Mouse (Mus musculus): Measurements from ENCODE around the gene Scgn. TPM values are rescaled to one million over a fixed set of nuclear protein-coding genes. Genes with fewer than 3 reads are reported as not detected.

Scgn gene
- total RNA-seq, 4 experiments from 2014 or later, result 0.51 to 1.7 (median 0.69) TPM

DNA sequence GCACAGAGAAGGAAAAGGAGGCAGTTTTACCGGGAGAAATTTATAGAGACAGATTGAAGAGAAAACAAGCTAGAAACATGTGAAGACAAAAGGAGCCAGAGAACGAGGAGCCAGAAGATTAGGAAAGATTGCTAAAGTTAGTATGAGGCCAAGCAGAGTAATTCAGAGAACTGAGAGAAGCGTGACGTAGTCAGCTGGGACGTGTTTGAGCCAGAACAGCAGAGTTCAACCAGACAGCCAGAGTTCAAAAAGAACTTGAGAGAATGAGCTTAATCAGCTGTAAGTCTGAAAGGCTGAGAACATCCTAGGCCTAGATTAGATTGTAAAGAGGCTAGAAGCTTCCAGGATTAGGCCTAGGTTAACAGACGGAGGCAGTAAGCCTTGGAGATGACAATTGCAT lies 50.7 kb downstream of the Scgn start:
- DNase-seq (ENCODE audit: low spot score in 2 of 2), result no peak

DNA sequence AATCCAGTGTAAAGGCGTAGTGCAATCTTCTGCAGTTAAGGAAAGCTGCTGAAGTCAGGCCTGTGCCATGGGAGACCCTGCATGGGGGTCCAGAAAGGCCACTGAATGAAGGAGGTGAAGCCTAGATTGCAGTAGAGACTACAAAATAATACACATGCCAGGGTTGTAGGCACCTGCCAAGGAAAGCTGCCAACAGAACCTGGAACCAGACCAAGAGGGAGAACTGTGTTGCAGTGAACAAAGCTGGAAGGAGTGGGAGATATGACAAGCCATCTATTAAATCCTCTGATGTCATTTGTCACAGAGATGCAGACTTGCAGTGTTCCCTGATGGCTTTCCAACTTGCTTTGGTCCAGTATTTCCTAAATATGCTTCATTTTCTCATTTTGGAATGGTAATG lies 52.3 kb downstream of the Scgn start:
- DNase-seq (ENCODE audit: low spot score in 2 of 2), result no peak

DNA sequence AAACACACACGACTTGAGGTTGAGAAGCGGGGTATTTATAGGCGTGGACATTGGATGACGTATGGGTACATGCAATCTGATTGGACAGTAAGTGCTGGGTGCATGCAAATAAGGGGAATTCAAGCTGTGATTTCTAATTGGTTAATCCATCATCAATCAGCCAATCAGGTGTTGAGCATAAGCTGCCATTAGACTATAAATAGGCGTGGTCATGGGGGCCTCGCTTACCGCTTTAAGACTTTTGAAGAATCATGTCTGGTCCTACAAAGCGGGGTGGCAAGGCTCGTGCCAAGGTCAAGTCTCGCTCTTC lies 56.8 kb downstream of the Scgn start, which contains the start of gene Hist1h2aa:
Gene Hist1h2aa (plus strand): TSS at position 252 of the 310 bp plus-strand sequence.
- DNase-seq (ENCODE audit: low spot score in 2 of 2), result no peak

DNA sequence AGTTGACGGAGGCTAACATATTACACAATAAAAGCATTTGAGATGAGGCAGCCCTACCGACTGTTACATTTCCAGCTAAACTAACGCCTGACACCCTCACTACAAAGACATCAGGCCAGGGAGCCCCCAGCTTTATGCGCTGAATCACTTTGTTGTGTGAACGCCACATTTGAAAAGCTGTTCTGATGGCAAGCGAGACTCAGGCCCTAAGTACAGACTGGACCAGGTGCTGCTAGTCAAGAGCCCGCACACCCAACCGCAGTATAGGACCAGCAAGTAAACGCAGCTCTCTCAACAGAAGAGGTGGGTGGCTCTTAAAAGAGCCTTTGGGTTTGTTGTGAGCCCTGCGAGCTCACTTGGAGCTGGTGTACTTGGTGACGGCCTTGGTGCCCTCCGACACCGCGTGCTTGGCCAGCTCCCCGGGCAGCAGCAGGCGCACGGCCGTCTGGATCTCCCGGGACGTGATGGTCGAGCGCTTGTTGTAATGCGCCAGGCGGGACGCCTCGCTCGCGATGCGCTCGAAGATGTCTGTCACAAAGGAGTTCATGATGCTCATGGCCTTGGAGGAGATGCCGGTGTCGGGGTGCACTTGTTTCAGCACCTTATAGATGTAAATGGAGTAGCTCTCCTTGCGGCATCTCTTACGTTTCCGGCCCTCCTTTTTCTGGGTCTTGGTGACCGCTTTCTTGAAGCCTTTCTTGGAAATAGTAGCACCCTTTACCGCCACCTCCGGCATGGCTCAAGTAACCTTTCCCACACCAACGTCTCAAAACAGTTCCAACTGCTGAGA lies 57.4 kb downstream of the Scgn start, which contains the start of gene Hist1h2ba:
Gene Hist1h2ba (minus strand): TSS at position 736 of the 790 bp plus-strand sequence.
- DNase-seq (ENCODE audit: low spot score in 2 of 2), result no peak

DNA sequence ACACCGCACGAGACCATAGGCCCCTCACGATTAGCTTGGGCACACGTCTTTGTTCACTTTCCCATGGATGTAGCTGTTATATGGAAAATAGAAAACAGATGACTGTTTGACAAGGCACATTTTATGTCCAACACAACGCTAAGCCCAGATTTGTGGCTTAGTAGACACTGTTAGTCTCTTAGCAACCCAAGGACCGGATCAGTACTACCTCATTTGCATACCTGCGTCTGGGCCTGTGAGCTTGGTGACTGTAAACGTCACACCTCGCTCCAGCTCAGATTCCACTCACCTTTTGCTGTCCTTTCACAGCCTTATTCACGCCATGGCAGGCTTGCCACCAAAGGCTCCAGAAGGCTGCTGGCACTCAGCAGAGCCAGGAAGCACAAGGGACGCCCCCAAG lies 60.1 kb downstream of the Scgn start:
- DNase-seq (ENCODE audit: low spot score in 2 of 2), result no peak

DNA sequence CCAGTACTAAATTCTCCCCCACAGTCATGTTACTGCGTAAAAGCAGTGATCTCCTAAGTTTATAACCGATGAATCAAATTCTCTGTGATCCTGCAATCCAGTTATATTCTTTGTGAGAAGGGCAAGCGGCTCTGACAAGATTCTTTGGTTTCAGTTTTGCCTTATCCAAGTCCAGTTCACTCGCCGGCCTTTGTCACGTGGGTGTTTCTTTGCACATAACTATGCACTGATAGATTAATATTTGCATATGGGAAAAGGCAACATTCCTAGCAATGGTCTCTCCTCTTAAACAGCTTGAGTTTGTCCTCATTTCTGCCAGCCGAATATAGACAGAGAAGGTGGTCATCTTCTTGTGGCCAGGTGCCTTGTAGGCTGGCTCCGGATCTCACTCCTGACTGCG lies 60.6 kb downstream of the Scgn start:
- no peak for DNase-seq (ENCODE audit: low spot score in 2 of 2)

DNA sequence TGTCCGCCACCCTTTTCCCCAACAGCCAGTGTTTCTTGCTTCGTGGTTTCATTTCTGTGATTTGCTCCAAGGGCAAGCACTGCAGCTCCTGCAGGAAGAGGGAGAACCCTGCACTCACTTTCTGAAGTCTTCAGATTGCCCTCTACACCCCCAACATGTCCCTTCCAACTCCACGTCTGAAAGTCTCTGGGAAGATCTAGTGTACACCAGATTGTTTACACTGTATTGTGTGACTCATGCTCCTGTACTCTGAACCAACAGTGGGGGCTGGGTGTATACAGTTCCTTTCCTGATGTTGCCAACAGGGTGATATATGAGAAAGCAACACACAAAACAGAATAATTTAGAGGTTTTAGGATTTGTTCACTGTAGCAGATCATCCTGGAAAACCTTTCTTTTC lies 62.4 kb downstream of the Scgn start:
- no peak for DNase-seq (ENCODE audit: low spot score in 2 of 2)

DNA sequence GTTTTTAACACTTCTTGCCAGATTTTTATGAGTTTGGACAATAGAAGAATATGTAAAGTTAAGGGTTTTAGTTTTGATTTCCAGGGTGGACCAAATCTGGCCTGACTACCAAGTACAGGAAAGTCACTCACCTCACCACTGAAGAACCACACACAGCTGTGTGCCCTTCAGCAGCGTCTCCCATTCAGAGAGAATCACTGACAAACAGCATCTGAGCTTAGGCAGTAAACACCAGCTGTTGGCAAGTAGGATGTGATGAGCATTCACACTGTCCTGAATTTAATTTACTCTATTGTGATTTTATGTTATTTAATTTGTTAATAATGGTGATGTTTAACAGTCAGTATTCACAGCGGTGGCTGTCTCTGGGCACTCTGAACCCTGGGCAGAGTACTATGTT lies 65.2 kb downstream of the Scgn start:
- DNase-seq (ENCODE audit: low spot score in 2 of 2), result no peak

DNA sequence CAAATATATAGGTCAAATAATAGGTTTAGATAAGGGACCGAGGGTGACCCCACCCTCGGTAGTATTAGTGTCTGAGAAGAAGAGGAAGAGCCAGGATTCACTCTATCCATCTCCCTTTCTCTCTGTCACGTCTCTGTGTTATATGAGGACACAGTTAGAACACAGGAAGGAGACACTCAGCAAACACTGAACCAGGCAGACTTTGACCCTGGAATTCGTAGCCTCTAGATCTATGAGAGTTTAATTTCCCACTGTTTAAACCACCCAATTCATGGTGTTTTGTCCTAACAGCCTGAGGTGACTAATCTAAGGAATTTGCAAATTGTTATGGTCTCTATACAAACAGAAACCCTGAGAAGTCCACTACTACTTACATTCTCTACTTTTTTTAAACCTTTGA lies 73.3 kb downstream of the Scgn start:
- DNase-seq (ENCODE audit: low spot score in 2 of 2), result no peak

DNA sequence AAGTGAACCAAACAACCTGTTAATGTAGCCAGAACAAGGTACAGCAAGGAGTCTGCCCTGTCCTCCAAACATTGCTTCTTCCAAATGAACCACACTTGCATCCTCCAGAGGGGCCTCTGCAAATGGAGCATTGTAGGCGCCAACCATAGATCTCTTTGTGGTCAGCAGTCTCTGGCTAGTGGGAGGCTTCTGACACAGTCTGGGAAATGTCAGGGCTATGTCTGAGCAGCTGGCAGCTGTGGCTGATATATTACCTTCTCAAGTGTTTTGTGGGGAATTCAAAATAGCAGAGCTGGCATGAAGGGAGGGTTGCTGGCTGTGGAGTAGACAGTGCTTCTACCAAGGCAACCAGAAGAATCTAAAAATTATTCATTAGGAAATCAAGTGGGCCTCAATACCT lies 74.9 kb downstream of the Scgn start:
- no peak for DNase-seq (ENCODE audit: low spot score in 2 of 2)

DNA sequence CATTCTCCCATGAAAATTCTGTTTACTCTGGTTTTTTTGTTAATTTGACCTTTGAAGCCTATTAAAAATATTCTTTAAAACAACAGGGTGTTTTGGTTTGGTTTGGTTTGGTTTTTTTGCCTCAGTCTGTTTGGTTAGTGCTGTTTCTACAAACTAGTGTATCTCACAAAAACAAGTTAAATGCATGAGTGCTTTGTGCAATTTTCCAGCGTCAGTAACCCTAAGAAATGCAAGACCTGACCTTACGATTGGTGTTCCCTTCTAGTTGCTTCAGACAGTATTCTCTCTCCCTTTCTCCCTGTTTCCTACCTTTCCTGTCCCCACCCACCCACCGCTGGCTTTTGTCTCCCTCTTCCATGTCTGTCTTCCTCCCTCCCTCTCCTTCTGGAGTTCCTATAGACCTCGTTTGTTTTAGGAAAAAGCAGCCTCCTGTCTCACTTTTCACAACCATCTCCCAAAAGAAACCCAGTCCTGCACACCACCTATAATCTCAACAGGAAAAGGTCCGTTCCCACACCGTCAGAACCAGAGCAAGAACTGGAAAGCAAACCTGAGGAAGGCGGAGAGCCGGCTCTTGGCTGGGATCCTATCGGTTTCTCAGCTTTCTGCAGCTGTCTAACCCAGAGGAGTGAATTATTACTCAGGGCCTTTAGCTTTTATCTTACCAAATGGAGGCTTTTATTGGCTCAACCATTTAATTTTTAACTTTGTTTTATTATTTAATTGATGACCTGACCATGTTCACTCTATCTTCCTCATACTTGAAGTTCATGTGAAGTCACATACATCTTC lies 76.4 kb downstream of the Scgn start, which contains the start of gene Slc17a4:
Gene Slc17a4 (minus strand): TSS at position 634 of the 792 bp plus-strand sequence.
- DNase-seq (ENCODE audit: low spot score in 2 of 2), result no peak

DNA sequence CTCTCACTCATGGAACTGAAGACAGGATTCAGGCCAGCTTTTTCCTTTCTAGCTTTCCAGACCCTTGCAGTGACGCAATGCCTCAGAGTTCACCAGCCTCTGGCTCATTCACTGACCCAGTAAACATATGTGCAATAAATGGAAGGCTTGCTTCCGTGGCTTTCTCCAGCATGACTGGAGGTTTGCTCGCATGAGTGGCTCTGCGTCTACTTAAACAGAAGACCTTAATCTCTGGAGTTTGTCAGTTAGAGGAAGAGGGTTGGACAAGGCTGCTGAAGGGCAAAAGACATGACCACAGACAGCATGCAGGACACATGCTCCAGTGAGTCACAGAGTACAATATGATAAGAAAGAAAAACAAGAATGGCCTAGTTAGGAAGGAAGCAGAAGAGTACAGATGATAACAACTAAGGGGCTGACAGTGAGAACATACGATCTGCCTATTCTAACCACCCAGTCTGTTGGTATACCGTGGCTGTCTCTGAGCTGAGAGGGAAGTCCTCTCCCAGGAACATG lies 77.2 kb downstream of the Scgn start:
- DNase-seq (ENCODE audit: low spot score in 2 of 2), result no peak

DNA sequence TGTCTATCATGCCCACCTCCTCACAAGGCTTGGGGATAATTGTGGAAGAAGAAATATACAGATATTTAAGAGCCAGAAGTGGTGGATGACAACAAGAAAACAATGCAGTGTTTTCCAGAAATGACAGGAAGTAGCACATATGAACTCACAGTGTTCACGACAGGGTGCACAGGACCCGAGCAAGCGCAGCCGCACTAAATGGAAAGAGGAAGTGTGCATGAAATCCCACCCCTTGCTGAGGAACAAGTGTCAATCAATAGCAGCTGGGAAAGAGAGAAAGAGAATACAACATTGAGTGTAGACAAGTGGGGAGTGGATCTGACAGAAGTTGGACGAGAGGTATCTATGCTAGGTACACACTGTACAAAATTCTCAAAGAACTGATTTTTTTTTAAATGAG lies 79.7 kb downstream of the Scgn start:
- no peak for DNase-seq (ENCODE audit: low spot score in 2 of 2)

DNA sequence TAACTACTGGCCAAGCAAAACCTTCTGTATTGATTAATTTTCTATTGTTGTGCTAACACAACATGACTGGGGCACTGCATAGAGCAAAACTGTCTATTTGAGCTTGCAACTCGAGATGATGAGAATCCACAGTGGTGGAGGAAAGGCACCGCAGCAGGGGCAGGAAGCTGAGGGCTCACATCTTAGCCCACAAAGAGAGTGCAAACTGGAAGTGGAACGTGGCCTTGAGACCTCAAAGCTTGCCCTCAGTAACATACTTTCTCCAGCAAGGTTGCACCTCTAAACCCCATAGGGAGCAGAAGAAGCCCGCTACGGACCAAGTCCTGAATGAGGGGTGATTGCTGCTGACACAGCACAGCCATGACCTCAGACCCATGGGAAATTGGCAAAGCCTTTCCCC lies 80.9 kb downstream of the Scgn start:
- DNase-seq (ENCODE audit: low spot score in 2 of 2), result no peak

DNA sequence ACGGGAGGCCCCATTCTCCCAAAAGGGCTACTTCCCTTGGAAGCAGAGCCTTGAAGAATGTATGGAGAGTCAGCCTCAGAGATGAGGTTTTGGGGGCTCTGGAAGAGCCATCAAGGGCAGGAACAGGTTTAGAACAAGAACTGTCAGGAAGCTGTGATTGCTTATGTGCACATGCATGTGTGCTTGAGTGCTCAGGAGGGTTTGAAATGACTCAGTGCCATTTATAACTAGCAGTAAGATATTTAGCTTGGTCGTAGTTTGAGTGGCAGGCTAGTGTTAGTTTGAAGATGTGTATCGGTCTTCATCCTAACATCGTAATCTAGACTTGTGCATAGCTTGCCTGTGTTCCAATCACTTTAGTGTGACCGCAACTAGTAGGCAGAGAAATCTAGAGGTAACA lies 84.1 kb downstream of the Scgn start:
- no peak for DNase-seq (ENCODE audit: low spot score in 2 of 2)

Small RNA genes lying within 50 kb of the gene (microRNA-seq; reads per million reads assigned to microRNA genes)
- 0 reads per million in 2 experiments for gene Gm44344

Other genes starting within 250 kb of the Scgn start
- gene Hist1h3c, start 245.6 kb downstream of the Scgn start, total RNA-seq (2022), result 1 to 10 TPM; 1.1 to 3.3 (median 2.8) TPM
- 10 to 100 TPM; 12.3 to 18.8 (median 16.3) TPM for gene Hist1h2bb, start 244.5 kb downstream of the Scgn start, total RNA-seq (2022)
- gene Hist1h2ab, start 240.1 kb downstream of the Scgn start, total RNA-seq (2022), result 10 to 100 TPM; 18.4 to 30.4 (median 21.0) TPM
- gene Hist1h3b, start 238.9 kb downstream of the Scgn start, total RNA-seq (2022), result 10 to 100 TPM in 1 of 4 experiments, 1 to 10 TPM in 3; 5.3 to 12.2 (median 8.1) TPM
- 10 to 100 TPM; 53.3 to 70.8 (median 63.3) TPM for gene Hist1h4b, start 234.2 kb downstream of the Scgn start, total RNA-seq (2022)
- gene Hist1h4a, start 230.0 kb downstream of the Scgn start, total RNA-seq (2022), result 10 to 100 TPM; 43.4 to 63.5 (median 58.0) TPM
- 10 to 100 TPM; 33.9 to 55.0 (median 40.9) TPM for gene Hist1h3a, start 228.8 kb downstream of the Scgn start, total RNA-seq (2022)
- 10 to 100 TPM; 29.7 to 32.8 (median 30.7) TPM for gene Hist1h1a, start 227.5 kb downstream of the Scgn start, total RNA-seq (2022)
- gene Trim38, start 221.3 kb downstream of the Scgn start, total RNA-seq (2022), result not detected
- not detected for gene Slc17a2, start 184.2 kb downstream of the Scgn start, total RNA-seq (2022)
- under 1 TPM in 1 of 4 experiments, not detected in 3; 0.25 TPM for gene Slc17a3, start 151.8 kb downstream of the Scgn start, total RNA-seq (2022)
- not detected for gene Slc17a1, start 123.5 kb downstream of the Scgn start, total RNA-seq (2022)
- gene Slc17a4, start 76.2 kb downstream of the Scgn start, total RNA-seq (2022), result not detected
- not detected for gene Hist1h2ba, start 57.1 kb downstream of the Scgn start, total RNA-seq (2022)
- gene Hist1h2aa, start 56.8 kb downstream of the Scgn start, total RNA-seq (2022), result not detected